Mouse (Mus musculus): ENCODE results near the gene Zfp12. TPM values are rescaled to one million over a fixed set of nuclear protein-coding genes. Genes with fewer than 3 reads are reported as not detected.
"Not testable (repeated sequence)": the region's sequence is repeated elsewhere in the genome, so short reads cannot be mapped to it uniquely, and the experiment has no call there.

Zfp12 gene
- 1 to 10 TPM; 5.9 to 7.8 (median 7.2) TPM for total RNA-seq (2022)

DNA sequence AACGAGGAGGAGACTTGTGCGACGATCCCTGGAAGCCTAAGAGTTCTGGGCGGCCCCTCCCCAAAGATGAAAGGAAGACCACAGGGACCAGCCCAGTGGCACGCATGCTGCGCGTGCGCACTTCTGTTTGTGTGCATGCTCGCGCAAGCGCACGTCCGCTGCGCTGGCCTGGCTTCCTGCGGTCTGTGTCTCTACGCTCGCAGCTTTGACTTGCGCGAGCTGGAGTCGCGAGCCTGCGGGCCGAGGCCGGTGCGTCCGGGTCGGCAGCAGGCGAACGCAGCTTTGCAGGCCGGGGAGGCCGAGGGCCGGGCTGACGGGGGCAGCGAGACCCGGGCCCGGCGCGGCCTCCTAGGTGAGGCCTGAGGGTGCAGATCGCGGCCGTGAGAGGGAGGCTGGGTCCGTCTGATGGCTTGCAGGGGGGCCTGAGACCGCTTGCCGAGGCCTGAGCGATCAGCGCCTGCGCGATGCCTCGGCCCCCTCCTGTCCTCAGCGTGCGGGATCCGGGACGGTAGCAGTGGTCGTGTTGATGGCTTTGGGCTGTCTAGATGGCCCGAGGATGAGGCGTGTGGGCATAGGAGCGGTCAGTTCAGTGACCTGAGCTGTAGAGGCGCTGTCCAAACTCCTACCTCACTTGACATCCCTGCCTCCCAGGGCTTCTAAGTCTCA lies at the start of gene Zfp12:
TSS of gene Zfp12 (plus strand) at position 136 of the 666 bp plus-strand sequence.
- peak; percentile 87 to 92 for DNase-seq (ENCODE audit: low spot score in 2 of 2)

DNA sequence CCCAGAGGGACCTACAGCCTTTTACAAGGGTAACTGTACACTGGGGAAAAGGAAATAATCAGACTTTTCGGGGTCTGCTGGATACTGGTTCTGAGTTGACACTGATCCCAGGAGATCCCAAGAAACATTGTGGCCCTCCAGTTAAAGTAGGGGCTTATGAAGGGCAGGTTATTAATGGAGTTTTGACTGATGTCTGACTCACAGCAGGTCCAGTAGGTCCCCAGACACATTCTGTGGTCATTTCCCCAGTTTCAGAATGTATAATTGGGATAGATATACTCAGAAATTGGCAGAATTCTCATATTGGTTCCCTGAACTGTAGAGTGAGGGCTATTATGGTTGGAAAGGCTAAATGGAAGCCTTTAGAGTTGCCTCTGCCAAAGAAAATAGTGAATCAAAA lies 46.9 kb upstream of the Zfp12 start:
- DNase-seq (ENCODE audit: low spot score in 2 of 2), result not testable (repeated sequence)

DNA sequence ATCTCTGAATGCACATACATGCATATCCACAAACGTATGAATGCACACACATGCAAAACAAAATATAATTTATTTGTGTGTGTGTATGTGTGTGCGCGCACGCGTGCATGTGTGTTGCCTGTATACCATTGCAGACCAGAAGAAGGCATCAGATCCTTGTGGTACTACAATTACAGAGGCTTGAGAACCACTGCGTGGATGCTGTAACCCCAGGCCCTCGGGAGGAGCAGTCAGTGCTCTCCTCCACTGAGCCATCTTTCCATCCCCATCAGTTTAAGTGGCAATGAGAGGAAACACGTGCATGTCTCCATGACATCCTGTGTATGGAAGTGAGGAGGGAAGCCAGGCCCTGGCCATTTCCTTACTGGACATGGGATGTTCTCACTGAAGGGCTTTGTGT lies 42.2 kb upstream of the Zfp12 start:
- no peak for DNase-seq (ENCODE audit: low spot score in 2 of 2)

DNA sequence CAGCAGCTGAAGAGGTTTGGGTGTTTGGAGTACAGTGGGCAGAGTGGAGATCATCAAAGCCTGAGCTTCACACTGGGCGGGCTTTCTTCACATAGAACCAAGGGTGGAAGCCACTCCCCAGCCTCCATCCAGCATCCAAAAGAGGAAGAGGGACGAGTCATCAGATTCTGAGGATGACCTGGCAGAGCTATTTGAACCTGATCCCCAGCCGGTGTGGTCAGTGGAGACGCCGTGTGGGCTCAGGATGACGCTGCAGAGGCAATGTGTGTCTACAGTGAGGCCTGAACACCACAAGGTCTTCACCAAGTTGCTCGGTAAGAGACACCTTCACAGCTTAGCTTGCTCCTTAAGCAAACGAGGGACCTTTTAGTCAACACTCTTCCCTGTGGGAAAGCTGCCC lies 40.2 kb upstream of the Zfp12 start:
- DNase-seq (ENCODE audit: low spot score in 2 of 2), result not testable (repeated sequence)

DNA sequence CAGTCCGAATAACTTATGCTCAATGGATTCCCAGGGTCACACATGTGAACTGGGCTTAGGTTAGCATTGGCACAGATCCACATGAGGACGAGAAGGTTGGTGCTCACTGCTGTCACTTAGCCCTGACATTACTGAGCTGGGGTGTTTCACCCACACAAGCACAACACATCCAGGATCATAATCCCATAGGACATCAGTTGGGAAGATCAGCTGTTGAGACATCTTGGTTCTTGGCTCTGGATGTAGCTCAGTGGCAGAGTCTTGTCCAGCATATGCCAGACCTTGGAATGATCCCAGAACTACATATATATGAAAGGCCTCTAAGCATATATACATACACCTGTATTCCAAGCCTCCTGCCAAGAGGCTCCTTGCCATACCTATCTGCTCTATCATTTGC lies 39.8 kb upstream of the Zfp12 start:
- no peak for DNase-seq (ENCODE audit: low spot score in 2 of 2)

DNA sequence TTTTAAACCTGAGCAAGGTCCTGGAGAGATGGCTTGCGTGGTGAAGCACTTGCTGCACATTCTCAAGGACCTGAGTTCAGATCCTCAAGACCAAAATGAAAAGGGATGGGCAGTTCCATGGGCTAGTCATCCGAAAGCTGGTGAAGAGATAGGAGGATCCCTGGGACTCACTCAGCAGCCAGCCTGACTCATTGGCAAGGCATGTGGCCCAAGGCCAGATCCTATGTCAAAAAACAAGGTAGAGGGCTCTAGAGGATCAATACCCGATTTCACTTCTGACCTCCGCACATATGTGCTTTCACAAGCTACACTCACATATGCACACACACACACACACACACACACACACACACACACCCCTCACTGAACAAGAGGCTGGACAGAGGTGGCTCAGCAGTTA lies 38.5 kb upstream of the Zfp12 start:
- no peak for DNase-seq (ENCODE audit: low spot score in 2 of 2)

DNA sequence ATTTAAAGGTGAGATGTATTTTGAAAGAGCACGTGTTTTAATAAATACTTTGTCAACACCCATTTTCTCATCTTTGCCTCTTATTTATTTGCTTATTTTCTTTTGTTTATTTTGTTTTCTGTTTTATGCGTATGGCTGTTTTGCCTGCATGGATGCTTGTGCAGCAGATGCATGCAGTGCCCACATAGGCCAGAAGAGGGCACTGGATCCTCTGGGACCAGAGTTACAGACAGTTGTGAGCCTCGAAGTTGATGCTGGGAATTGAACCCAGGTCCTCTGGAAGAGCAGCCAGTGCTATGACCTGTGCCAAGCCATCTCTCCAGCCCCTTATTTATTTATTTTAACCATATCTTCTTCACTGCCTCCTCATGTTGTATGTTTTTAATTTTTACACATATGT lies 29.9 kb upstream of the Zfp12 start:
- DNase-seq (ENCODE audit: low spot score in 2 of 2), result no peak

DNA sequence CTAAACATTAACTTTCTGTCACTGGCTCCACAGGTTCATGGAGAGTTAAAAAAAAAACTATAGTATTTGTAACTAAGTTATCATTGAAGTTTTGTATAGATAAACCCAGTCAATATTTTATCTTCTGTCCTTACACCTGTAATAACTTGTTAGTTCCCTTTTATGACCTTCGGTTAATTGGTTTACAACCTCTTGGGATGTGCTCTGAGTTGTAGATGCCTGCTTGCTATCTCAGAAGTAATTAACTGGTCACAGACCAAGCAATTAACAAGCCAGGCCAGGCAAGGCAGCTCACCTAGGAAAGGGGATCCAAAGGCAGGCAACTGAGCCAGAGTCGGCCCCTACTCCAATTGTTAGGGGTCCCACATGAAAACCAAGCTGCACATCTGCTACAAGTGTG lies 21.1 kb upstream of the Zfp12 start:
- DNase-seq (ENCODE audit: low spot score in 2 of 2), result no peak

DNA sequence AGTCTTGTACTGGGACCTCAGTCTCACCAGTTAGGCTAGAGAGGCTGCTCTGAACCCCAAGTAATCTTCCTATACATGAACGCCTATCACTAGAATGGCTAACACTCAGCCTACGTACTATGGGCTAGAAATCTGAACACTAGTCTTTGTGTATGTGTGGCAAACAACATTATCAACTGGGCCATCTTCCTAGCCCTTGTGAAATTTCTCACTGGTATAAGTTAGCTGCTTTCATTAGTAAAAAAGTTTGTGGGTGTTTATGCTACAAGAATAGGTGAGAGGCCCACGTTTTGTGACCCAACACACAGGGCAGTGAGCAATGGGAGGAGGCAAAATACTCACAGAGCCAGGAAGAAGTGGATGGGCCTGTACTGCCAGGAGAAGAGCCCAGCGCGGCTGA lies 14.0 kb upstream of the Zfp12 start:
- no peak for DNase-seq (ENCODE audit: low spot score in 2 of 2)

DNA sequence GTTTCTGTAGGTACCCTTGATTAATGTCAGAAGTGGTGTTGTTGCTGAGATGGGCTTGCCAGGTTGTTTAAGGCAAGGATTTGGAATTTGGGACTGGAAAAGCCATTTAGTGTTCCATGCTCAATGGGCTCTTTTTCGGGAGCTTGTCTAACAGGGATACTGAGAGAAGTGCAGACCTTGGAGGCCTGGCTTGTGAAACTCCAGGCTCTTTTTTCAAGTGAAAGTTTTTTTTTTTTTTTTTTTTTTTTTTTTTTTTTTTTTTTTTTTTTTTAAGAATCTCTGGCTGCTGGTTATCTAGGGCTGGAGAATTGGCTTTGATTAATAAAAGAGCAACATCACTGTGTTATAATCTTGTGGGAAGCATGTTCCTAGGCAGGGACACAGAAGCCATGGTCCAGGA lies 12.7 kb upstream of the Zfp12 start:
- no peak for DNase-seq (ENCODE audit: low spot score in 2 of 2)

DNA sequence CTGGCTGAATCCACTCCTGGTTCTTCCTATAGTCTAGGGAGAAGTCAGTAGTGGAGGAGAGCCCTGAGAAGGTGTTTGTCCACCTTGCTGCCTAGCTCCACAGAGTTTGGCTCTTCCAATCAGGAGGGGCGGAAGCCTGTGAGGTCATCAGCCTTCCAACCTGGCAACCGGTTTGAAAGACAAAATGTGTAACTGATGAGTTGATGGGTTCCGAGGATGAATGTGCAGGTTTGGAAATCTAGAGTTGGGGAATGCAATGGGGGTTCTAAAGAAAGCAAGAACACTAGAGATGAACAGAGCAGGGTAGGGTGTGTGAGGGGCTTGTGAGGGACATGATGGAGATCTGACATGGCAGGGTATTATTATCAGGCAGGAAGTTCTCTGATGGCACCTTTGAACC lies 8.2 kb upstream of the Zfp12 start, which contains the start of gene Spdye4a:
TSS of gene Spdye4a (minus strand) at position 101 of the 400 bp plus-strand sequence.
- DNase-seq (ENCODE audit: low spot score in 2 of 2), result no peak

DNA sequence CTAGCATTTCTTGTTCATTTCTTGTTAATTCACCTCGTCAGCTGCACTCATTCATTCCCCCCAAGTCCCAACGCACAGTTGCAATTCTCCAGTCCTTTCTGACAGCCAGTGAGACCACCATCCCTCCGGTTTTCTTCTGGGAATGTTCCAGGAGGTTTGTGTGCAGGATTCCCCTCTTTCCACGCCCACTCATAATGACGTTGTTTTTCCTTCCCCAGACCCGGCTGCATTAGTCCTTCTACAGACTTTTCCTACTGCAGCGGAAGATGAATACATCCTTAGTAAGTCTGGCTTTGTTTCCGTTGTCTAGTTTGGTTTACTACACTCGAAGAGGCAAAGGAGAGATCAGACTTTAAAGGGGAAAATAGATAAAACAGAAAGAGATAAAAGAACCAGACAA lies 1.1 kb downstream of the Zfp12 start:
- DNase-seq (ENCODE audit: low spot score in 2 of 2), result no peak

DNA sequence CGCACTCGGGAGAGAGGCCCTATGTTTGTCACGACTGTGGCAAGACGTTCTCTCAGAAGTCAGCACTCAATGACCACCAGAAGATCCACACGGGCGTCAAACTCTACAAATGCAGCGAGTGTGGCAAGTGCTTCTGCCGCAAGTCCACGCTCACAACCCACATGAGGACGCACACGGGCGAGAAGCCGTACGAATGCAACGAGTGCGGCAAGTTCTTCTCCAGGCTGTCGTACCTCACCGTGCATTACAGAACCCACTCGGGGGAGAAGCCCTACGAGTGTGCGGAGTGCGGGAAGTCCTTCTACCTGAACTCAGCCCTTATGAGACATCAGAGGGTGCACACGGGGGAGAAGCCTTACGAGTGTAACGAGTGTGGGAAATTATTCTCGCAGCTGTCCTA lies 10.0 kb downstream of the Zfp12 start:
- no peak for DNase-seq (ENCODE audit: low spot score in 2 of 2)

DNA sequence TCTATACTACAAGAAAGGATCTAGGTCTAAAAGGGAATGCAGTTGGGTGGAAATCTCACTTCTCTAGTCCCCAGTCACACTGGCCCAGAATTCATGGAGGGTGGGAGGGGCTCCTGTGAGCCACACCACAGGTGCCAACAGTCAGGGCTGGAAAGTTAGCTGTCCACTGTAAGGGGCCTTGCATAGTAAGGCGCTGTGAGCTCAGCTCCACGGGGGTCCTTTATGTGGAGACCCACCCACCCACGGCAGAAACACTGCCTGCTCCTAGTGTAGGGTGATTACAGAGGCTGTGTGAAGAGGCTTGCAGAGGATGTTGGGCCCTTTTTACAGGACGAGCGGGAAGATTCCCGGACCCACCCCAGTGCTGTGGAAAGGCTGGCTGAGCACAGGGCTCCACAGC lies 17.1 kb downstream of the Zfp12 start:
- no peak for DNase-seq (ENCODE audit: low spot score in 2 of 2)

DNA sequence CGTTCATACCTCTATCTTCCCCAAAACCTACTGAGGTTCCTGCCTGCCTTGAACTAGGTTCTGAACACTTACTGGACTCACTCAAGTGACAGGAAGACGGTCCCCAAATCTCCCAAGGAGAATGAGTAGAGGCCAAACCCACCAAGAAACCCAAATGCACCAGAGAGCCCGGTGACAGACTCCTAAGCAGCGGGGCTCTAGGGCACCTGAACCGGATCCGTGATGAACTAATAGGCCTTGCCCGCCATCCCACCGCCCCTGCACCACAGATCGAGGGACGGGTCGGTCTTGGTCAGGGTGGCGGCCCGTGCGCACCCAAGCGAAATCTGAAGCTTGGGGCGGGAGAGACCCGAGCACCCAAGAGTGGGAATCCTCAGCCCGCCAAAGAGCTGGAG lies 17.8 kb downstream of the Zfp12 start:
- no peak for DNase-seq (ENCODE audit: low spot score in 2 of 2)

DNA sequence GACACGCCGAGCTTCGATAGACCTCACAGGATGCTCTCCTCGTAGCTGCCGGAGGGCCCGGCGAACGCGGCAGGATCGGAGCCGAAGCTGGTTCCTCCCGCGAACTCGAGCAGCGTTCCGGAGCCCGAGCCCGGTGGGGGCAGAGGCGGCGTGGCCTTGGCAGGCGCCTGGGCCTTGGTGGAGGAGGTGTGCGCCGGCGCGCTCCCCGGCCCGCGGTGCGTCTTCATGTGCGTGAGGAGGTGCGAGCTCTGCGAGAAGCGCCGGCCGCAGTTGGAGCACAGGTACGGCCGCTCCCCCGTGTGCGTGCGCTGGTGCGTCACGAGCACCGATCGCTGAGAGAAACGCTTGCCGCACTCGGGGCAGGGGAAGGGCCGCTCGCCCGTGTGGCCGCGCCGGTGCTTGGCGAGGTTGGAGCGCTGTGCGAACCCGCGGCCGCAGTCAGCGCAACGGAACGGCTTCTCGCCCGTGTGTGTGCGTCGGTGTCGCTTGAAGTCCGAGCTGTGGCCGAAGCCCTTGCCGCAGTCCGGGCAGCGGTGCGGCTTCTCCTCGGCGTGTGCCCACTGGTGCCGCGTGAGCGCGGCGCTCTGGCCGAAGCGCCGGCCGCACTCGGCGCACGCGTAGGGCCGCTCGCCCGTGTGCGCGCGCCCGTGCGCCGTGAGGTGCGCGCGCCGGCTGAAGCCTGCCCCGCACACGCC lies 18.4 kb downstream of the Zfp12 start:
- no peak for DNase-seq (ENCODE audit: low spot score in 2 of 2)

DNA sequence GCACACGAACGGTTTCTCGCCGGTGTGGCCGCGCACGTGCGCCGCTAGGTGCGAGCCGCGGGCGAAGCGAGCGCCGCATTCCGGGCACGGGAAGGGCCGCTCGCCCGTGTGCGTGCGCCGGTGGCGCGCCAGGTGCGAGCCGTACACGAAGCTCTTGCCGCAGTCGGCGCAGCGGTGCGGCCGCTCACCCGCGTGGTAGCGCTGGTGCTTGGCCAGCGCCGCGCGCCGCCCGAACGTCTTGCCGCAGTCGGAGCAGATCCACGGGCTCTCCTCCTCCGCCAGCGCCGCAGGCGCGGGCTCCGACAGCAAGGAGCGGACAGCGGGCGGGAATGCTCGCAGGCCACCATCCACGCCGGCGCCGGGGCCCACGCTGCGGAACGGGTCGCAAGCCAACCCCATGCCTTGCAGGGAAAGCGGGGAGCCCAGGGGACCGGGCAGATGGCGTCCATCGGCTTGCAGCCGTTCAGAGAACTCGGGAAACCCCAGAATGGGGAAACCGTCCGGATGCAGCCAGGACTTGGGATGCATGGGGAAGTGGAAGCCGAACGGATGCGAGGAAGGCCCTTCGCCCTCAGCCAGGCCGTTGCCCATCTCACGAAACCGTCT lies 19.0 kb downstream of the Zfp12 start:
- DNase-seq (ENCODE audit: low spot score in 2 of 2), result no peak

DNA sequence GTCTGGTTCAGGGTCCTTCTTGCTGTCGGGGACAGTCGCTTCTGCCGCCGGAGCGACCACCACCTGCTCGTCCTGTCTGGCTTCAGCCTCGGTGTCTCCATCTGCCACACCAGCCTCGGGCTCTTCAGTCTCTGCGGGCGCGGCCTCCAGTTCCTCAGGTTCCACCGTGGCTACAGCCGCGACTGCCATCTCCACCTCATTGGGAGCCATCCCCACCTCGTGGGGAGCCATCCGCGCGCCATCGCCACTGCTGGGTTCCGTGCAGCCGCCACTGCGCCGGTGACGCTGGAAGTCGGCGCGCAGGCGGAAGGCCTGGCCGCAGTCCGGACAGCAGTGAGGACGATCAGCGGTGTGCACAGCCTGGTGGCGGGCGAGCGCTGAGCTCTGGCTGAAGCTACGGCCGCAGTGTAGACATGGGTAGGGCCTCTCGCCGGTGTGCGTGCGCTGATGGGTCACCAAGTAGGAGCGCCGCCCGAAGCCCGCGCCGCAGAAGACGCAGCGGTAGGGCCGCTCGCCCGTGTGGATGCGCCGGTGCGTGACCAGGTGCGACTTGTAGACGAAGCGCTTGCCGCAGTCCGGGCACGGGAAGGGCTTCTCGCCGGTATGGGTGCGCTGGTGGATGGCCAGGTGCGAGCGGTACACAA lies 19.6 kb downstream of the Zfp12 start:
- DNase-seq (ENCODE audit: low spot score in 2 of 2), result no peak

DNA sequence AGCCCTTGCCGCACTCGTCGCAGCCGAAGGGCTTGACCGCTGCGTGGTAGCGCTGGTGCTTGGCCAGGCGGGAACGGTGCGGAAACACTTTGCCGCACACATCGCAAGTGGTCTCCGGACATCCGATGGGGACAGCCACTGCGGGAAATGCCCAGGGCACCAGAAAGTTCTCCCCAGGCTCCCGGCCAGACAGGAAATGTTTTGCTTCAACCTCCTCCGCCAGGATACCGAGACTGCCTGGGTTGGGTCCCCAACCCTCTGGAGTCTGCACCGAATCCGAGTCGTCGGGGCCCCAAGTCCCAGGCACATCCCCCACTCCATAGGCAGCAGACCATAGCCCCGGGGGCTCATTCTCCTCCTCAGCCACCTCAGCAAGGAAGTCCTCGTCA lies 20.2 kb downstream of the Zfp12 start:
- DNase-seq (ENCODE audit: low spot score in 2 of 2), result no peak

DNA sequence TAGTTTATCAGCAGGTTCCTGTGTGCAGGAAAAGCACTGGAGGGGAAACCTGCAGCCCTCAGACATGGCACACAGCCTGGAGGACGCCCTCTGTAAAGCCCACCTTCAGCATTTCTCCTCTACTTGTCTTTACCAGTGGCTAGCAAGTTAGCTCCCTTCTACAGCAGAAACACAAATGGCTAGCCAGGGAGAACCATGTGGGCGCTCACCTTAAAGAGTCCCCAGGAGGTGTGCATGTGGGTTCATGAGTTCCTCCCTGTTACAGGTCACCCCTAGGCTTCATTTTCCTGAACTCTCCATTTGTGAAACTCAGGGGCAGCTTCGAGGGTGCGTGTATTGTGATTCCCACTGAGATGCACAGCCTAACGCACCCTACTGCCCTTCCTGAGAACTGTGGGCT lies 20.8 kb downstream of the Zfp12 start:
- DNase-seq (ENCODE audit: low spot score in 2 of 2), result no peak

DNA sequence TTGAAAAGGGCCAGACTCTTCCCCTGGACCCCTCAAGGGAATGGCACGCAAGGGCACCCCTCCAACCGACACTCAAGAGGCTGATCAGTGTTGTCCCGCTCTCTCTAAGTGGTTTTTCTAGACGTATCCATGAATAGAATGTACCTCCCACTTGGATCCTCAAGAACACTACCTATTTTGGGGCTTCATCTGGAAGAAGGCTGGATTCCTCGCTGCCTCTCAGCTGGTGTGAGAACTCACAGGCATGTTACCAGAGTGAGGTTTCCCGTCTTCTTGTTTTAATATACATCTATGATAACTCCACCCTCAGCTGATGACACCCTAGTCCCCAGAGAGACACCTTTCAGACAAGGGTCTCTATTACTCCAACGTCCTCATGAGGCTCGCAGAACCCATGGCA lies 26.7 kb downstream of the Zfp12 start:
- DNase-seq (ENCODE audit: low spot score in 2 of 2), result no peak

DNA sequence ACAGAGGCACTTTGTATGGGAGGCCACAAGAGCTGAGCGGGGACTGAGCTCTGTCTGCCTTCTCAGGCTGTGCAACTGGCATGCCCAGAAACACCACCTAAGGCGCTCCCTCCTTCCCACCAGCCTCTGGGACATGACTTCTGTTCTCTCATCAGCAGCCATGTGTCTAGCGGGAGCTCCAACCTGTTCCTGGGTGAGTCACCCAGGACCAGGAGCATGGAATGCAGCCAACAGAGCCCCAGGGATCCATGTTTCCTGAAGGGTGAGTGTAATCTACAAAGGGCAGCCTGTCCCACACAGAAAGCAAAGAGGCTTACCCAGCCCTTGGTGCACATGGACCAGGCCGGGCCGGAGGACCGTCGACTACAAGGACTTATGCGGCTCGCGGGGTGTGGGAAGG lies 29.7 kb downstream of the Zfp12 start:
- DNase-seq (ENCODE audit: low spot score in 2 of 2), result no peak
